Mouse (Mus musculus) gastrocnemius, postnatal 36 days (tissue): ENCODE data around the gene Zfp821. TPM values are rescaled to one million over a fixed set of nuclear protein-coding genes. Genes with fewer than 3 reads are reported as not detected.

Experiments used
- DNase-seq, 2 experiments: peaks; one replicate each; pipeline ENCODE4 v3.0.0; 2022
- intact Hi-C: fragments of 180-260 bp; cut with DNase I; formaldehyde crosslinking; loops from one replicate; pipeline ENCODE4 v1.15.1; 2025
- long read RNA-seq, 2 experiments: library from polyadenylated mRNA; stranded (forward); transcript quantifications; one replicate each; pipeline ENCODE4 v2.0.0; 2021
- total RNA-seq, 2 experiments: library from RNA; stranded (reverse); gene quantifications; 2 replicates each; pipeline ENCODE4 v1.2.3; 2021

Zfp821 gene
- total RNA-seq, result 1 to 10 TPM; 4.3 to 5.9 TPM
- long read RNA-seq, experiment 1, partial matches to known transcripts, result 0 of 4 reads
- long read RNA-seq, experiment 1, other reads (novel, unspliced or antisense), result 2 of 4 reads
- long read RNA-seq, experiment 2, partial matches to known transcripts, result 0 of 3 reads
- long read RNA-seq, experiment 2, other reads (novel, unspliced or antisense), result 3 of 3 reads

DNA sequence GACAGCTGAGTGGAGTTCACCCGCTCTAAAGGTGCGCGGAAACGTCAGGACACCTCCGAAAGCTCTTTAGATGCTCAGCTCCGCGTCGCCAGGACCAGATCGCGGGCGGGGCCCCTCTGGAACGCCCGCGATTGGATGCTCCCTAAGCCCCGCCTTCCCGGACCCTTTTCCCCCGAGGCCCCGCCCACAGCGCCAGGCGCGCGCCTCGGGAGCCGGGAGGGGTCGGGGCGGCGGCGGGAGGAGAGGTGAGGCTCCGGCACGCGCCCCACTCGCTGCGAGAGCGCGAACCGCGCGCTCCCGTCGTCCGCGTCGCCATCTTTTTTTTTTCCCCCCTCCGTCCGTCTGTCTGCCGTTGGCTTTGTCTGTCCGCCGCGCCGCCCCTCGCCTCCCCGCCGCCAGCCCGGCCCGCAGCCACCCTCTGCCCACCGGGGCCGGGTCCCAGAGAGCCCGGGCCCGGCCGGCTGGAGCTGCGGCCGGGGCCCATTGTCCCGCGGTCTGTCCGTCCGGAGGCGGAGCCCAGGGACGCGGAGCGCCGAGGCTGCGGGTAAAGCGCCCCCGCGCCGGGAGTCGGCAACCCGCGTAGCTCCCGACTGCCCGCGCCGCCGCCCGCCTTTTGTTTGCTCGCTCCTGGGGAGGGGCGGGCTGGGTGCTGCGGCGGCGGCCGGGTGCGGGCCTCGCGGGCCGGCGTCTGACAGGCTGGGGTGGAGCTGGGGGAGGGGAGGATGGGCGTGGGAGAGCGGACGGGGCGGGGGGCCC lies at the start of gene Zfp821:
TSS of gene Zfp821 (plus strand) at position 227 of the 756 bp plus-strand sequence.
- intact Hi-C loops, result loop anchor here (2.0 kb wide), 1 partner anchor 13 kb away; the partner anchor contains the start of gene Ist1
- peak; percentile 86 to 89 for DNase-seq

DNA sequence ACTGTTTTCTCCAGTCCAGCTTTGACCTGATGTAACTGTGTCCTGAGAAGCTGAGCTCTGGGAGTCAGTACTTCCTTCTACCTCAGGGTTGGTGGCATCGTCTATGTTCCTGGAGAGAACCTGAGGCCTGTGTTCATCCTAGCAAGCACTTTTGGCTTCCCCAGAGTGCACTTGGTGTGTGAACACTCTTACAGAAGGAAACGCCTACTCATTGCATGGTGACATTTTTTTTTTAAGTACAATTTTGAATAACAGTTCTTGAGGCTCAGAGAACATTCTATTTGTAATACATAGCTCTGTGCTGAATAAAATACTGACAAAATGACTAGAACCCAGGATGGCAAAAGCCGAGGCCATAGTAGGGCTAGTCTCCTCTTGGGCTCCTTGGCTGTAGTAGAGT lies 48.5 kb upstream of the Zfp821 start:
- intact Hi-C loops, result no loop called here
- no peak for DNase-seq

DNA sequence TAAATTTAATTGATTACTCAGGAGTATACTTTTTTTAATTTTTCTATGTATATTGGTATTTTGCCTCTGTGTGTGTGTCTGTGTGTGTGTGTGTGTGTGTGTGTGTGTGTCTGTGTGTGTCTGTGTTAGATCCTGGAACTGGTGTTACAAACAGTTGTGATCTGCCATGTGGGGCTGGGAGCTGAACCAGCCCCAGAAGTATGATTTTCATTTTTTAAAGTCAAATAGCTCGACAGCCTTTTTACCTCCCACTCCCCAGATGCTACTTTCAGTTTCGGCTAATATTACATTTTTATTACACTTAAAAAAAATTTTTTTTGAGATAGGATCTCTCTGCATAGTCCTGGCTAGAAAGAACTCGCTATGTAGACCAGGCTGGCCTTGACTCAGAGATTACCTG lies 43.0 kb upstream of the Zfp821 start:
- intact Hi-C loops, result no loop called here
- no peak for DNase-seq

DNA sequence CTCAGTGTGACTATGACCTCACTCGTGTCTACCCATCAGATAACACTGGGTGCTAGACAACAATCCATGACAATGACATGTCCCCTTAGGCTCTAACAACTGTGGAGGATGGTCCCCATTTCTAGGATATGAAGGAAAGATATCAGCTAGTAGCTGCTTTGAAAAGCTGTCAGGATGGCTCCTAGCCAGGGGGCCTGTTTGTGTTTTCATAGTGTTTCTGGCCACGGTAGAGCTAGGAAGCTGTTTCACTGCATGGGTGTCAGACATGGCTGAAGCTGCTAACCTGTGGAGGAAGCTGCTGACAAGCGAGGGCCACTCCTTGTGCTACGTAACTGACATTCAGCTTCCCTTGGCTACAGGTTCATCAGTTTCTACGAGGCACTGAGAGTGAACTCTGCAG lies 38.7 kb upstream of the Zfp821 start:
- intact Hi-C loops, result no loop called here
- DNase-seq, result no peak

DNA sequence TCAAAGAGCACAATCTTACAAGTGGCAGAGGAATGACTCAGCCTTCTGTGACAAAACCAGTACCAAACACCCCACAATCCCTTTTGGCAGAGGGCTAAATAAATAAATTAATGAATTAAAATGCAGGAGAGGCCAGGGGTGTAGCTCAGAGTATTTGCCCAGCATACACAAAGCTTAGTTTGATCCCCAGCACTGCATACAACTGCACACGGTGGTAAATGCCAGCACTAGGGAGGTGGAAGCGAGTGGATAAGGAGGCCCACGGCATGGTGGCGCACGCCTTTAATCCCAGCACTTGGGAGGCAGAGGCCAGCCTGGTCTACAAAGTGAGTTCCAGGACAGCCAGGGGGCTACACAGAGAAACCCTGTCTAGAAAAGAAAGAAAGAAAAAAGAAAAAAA lies 32.7 kb upstream of the Zfp821 start:
- no peak for DNase-seq
- intact Hi-C loops, result no loop called here

DNA sequence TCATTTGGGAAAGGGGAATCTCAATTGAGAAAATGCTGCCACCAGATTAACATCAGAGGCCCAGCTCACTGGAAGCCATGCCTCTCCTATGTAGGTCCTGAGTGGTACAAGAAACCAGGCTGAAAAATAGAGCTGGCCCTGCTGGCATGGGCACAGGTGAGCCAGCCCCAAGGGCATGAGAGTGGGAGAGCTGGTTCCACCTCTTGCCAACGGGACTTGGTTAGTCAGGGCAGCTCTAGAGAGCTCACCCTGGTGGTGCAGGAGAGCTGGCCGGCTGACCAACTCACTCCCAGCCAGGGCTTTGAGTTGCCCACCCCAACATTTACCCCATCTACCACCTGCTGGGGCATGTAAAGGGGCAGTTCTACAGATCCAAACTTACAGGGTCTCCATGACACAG lies 31.8 kb upstream of the Zfp821 start:
- intact Hi-C loops, result no loop called here
- DNase-seq, result no peak

DNA sequence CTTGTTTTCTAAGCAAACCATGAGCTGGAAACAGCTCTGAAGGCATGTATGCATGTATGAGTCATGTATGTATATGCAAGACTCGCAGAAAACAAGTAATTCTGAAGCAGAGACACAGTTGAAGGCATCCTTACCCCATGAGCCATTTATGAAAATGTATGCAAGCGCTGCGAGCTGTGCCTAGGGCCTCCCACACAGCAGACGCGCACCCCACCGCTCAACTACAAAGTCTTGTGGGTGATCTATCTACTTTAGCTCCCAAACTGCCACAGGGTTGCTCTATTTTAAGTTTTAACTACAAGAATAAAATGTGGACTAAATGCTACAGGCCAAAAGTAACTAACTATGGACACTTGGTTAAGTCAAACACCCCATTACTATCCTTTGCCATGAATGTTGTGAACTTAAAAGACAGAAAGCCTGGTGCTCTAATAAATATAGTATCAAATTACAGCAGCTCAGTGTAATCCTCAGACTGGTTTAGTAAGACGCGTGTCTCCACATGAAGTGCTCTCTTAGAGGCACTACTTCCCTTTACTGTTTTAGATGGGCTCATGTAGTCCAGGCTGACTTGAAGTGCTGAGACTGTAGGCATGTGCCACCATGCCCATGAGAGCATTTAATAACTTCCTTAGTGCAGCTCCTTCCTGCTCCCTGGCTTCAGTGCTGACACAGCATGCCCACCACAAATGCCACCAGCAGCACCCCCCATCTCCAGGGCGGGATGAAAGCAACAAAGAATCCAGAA lies 29.3 kb upstream of the Zfp821 start:
- intact Hi-C loops, result no loop called here
- no peak for DNase-seq

DNA sequence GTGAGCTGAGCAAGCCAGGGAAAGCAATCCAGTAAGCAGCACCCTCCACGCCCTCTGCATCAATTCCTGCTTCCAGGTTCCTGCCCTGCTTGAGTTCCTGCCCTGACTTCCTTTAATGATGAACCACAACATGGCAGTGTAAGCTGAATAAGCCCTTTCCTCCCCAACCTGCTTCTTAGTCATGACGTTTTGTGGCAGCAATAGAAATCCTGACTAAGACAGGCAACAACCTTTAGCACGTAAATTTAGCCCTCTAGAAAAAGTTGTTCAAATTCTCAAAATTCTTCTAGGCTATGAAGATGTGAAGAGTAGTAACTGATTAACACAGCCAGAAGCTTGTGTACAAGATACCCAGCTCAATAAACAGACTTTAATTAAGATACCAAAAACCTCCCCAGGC lies 23.8 kb upstream of the Zfp821 start:
- intact Hi-C loops, result no loop called here
- DNase-seq, result no peak

DNA sequence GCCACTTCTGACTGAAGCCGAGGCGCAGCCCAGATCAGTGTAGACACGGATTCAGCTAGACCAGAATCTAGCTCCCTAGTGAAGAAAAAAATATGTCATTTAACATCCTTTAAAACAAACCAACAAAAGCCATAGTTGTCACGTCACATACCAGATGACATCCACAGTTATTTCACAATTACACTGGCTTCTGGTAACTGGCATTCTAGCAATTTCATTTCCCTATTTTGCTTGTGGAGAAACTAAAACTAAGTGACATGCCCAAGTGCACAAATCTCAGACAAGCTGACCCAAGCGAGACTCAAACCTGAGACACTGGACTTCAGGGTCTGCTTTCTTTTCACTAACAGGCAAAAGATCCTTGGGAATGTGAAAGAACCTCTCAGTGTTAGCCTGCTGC lies 23.2 kb upstream of the Zfp821 start:
- DNase-seq, result no peak
- intact Hi-C loops, result no loop called here

DNA sequence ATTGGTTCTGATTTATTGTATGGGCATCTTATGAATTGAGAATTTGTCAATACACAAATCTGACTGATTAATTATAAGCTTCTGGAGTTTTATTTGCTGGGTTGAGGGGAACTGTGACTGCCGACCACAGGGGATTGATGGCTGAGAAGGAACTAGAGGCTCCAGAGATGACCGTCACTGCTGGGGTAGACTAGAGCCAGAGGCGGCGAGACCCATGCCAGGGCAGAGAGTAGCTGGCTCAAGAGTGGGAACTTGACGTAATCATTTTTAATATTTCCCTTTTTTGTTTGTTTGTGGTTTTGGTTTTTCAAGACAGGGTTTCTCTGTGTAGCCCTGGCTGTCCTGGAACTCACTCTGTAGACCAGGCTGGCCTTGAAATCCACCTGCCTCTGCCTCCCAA lies 18.1 kb upstream of the Zfp821 start:
- no peak for DNase-seq
- intact Hi-C loops, result no loop called here

DNA sequence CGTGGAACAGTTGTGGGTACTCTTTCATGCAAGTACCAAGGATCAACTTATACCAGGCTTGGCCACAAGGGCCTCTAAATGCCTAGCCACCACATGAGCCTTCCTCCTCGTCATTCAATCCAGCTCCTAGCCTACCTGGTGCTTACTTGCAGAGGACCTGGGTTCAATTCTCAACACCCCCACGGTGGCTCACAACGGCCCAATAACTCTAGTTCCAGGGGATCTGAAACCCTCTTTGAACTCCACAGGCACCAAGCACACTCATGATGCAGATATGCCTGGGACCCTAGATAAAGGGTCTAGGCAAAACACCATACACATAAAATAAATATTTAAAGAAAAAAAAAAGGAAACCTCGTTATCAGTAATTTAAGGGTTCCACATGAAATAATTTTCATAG lies 13.6 kb upstream of the Zfp821 start:
- intact Hi-C loops, result loop anchor here (2.0 kb wide), 1 partner anchor 15 kb away; no protein-coding TSS in a partner anchor
- no peak for DNase-seq

DNA sequence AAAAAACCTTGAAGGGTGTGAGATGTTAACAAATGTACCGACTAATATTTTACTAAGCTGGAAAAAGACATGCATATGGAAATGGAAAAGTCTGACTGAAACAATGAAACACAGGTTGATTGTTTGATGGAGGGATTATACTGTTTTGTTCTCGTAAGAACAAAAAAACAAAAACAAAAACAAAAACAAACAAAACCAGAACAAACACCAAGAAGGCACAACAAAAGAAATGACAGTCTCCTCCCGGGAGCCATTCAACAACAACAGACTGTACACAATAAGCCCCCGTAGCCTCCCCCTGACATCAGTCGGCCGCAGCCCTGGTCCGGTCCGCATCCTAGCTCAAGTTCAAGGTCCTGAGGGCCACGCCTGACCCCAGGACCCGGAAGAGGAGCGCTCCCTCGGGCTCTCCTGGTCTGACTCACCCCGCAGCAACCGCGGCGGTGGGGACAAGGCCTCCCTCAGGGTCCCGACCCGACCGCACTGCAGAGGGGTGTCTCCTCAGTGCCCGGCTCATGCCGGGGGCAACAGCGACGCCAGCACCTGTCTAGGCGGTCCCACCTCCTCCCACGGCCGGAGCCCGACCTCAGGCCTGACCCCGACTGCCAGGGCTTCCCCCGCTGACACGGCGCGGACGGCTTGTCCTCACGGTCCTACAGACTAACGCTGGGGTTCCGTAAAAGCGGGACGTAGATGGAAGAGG lies 12.8 kb upstream of the Zfp821 start:
- intact Hi-C loops, result loop anchor here (2.0 kb wide), 1 partner anchor 14 kb away; no protein-coding TSS in a partner anchor
- DNase-seq, result peak in 1 of 2 experiments; percentile 40

DNA sequence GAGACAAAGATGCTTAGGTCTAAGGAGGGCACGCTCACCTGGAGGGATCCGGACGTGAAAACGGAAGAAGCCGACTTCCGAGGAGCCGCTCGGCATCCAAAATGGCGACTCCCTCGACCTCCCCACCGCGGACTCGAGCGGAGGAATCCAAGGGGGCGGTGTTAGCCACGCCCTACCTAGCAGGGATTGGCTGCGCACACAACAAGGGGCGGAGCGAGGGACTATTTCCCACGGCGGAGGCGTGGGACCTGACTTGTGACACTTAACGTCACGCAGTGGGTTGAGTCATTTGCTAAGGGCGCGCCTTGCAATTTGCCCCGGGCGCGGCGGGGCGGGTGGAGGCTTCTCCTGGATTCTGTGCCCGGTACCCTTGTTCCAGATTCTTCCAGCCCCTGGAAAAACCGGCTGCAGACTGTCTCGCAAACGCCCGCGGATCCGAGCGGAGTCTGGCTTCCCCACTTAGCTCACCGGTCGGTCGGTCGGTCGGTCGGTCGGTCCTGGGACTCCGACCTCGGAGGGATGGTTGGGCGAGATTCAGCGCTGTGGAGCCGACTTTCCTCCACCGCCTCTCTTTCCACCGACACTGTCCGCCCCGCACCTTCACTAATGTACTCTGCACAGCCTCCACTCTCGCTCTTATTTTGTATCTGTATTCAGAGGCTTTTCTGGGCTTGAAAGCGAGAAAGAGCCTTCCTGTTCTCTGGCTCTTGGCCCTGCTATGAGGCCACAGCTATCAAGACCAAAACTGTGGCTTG lies 12.0 kb upstream of the Zfp821 start, which contains the start of gene Ist1:
TSS of gene Ist1 (minus strand) at position 115 of the 755 bp plus-strand sequence.
- intact Hi-C loops, result loop anchor here (2.0 kb wide), 1 partner anchor 13 kb away; no protein-coding TSS in a partner anchor
- DNase-seq, result peak; percentile 96 to 98

DNA sequence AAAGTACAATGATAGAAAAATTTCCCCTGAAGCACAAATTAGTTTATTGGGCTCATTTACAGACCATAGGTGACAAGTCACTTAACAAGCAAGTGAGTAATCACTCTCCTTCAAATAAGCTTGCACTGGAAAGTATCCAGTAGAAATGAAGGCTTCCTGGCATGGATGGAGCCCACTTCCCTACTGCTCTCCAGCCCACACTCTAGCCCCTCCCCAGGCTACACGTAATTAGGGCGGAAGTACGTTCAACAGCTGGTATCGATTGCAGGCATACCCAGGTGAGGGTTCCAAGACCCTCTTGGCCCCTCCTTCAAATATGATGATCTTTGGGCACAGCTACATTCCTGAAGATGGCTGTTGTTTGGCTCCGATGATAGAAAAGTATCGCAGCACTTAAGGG lies 11.2 kb upstream of the Zfp821 start:
- intact Hi-C loops, result no loop called here
- no peak for DNase-seq

DNA sequence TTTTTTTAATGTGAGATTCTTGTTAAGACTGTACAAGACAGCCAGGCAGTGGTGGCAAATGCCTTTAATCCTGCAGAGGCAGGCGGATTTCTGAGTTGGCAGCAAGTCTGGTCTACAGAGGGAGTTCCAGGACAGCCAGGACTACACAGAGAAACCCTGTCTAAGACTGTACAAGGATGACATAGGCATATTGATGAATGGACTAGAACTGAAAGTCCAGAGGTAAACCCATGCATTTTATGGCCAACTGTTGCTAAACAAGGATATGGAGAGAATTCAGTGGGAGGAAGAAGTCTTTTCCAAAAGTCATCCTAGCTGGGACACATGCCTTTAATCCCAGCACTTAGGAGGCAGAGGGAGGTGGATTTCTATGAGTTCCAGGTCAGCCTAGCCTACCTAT lies 7.6 kb upstream of the Zfp821 start:
- DNase-seq, result no peak
- intact Hi-C loops, result no loop called here

DNA sequence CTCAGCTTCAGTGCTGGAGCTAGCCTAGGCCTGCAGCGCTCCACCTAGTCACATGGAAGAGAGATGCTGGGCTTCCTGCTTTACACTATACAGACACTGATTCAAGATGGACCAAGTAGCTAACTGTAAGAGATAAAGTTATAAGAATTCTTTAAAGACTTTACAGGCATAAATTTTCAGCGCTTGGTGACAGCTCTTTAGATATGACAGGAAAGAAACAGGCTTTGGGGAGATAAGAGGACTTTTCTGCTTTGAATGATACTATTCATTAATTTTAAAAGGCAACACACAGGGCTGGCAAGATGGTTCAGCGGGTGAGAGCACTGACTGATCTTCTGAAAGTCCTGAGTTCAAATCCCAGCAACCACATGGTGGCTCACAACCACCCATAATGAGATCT lies 6.9 kb upstream of the Zfp821 start:
- no peak for DNase-seq
- intact Hi-C loops, result no loop called here

DNA sequence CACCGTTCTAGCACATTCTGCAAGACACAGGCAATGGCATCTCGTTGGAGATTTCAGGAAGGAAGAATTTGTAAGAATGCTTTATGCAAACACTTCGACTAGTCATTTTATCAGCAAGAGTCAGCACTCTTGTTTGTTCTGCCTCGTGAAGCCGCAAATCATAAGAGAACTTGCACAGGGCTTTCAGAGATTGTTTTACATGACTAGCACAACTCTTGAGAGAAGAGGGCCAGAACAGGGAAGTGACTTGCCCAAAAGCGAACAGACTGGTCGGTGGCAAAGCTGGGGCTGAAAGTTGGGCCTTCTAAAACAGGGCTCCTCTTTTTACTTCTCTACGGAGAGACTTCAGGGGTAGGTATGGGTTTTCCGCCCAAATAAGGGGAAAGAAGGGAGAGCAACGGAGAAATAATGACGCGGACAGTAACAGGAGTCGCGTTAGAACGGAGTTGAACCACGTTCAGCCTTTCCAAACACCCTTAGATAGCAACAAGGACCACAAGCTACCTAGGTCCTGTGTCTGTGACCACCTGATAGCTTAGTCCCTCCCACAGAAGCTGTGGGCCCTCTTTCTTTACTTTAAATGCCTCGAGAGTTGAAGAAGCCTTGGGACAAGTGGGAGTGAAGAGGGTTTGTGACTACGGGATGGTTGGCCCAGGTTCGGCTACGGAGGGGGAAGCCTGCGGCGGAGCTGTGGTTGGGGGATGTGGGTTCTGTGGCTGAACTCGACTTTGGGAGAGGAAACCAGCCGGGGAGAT lies 604 bp upstream of the Zfp821 start:
- intact Hi-C loops, result no loop called here
- no peak for DNase-seq

DNA sequence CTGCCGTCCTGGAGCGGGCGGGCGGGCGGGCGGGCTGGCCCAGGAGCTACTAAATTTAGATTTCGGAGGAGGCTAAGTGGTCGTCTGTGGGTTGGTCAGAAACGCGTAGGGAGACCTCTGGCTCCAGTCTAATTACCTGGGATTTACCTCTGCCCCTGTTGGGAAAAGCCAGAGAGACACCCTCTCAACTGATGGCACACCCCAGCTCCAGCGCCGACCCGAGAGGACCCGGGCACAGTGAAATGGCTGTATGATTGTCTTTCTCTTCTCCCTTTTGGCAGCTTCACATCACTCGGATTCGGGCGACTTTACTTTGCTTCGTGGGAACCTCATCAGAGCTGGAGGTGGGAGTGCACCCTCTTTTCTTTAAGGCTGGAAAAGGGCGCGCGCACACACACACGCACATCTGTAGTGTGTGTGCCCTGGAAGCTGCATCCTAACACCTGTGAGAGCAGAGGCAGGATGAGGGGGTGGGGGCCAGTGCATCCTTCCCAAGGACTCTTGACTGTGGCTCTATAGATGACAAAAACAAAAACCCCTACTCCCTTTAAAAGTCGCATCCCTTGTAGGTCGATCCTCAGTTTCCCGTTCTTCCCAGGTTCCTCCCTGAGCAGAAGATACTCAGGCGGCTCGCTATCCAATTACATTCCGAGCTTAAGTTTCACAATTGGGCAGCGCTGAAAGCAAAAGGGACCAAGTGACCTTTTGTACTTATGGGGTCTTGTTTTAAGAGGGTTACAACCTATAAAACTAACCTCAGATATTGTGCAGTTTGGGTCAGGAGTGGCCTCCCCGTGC lies 929 bp downstream of the Zfp821 start:
- DNase-seq, result no peak
- intact Hi-C loops, result loop anchor here (2.0 kb wide), 1 partner anchor 13 kb away; the partner anchor contains the start of gene Ist1
